Mouse (Mus musculus) mature B cell (primary cell): ENCODE data around the gene Acot1.

Source experiments
- in situ Hi-C: fragments of 300-500 bp; cut with MboI; formaldehyde crosslinking; loops from 2 replicates; pipeline ENCODE4 v1.14.3; 2019

Acot1 gene

GRCm38 (mm10) chr12:84063833-84064232 lies 54.5 kb downstream of the Acot1 start:
- in situ Hi-C loops, result no loop called here

GRCm38 (mm10) chr12:84064621-84065020 lies 55.3 kb downstream of the Acot1 start:
- in situ Hi-C loops, result no loop called here

- in situ Hi-C loops, result no loop called here
These were observed 58.5 kb downstream of the Acot1 start for GRCm38 (mm10) chr12:84067752-84068151.
